Mouse (Mus musculus) ES-CJ7 (cell line): ENCODE data around the gene Speg.

Source experiments
- DNase-seq: peaks from one replicate; pipeline ENCODE4 v3.0.0; 2011; ENCODE audit warnings: low read depth, low spot score

The Speg gene

GRCm38 (mm10) chr1:75393846-75394245 lies 18.7 kb downstream of the Speg start:
- no peak for DNase-seq

GRCm38 (mm10) chr1:75398761-75399402 lies 23.8 kb downstream of the Speg start:
- peak; percentile 91 for DNase-seq

- DNase-seq, result peak; percentile 38
Observed at GRCm38 (mm10) chr1:75399755-75400492, 24.8 kb downstream of the Speg start.

- no peak for DNase-seq
Observed at GRCm38 (mm10) chr1:75400493-75401115, 25.5 kb downstream of the Speg start.

GRCm38 (mm10) chr1:75405547-75405946 lies 30.4 kb downstream of the Speg start:
- no peak for DNase-seq

GRCm38 (mm10) chr1:75406173-75406572 lies 31.1 kb downstream of the Speg start:
- DNase-seq, result no peak

- DNase-seq, result no peak
Observed at GRCm38 (mm10) chr1:75407056-75407455, 32.0 kb downstream of the Speg start.

GRCm38 (mm10) chr1:75408210-75408609 lies 33.1 kb downstream of the Speg start:
- no peak for DNase-seq

- no peak for DNase-seq
Observed at GRCm38 (mm10) chr1:75409950-75410349, 34.9 kb downstream of the Speg start.

- DNase-seq, result no peak
Observed at GRCm38 (mm10) chr1:75412196-75412595, 37.1 kb downstream of the Speg start.

- peak; percentile 86 for DNase-seq
Observed at GRCm38 (mm10) chr1:75413749-75414148, 38.7 kb downstream of the Speg start.

- no peak for DNase-seq
Observed at GRCm38 (mm10) chr1:75421794-75422193, 46.7 kb downstream of the Speg start.

- DNase-seq, result no peak
Observed at GRCm38 (mm10) chr1:75422216-75422822, 47.2 kb downstream of the Speg start.

- DNase-seq, result no peak
Observed at GRCm38 (mm10) chr1:75422823-75423471, 47.9 kb downstream of the Speg start.

GRCm38 (mm10) chr1:75423780-75424390 lies 48.8 kb downstream of the Speg start:
- DNase-seq, result no peak

GRCm38 (mm10) chr1:75425796-75426471 lies 50.8 kb downstream of the Speg start:
- DNase-seq, result peak; percentile 91

- DNase-seq, result peak; percentile 93
Observed at GRCm38 (mm10) chr1:75435475-75436328, 60.6 kb downstream of the Speg start, which contains the start of gene Gmppa. Gene Gmppa (plus strand): TSS chr1:75435930.

- no peak for DNase-seq
Observed at GRCm38 (mm10) chr1:75438782-75439181, 63.7 kb downstream of the Speg start.

GRCm38 (mm10) chr1:75440661-75441060 lies 65.6 kb downstream of the Speg start:
- no peak for DNase-seq
